Mouse (Mus musculus) liver, adult 2 months (tissue): Measurements from ENCODE around the gene Gng2. TPM values are rescaled to one million over a fixed set of nuclear protein-coding genes. Genes with fewer than 3 reads are reported as not detected.

Experiments
- DNase-seq: peaks from one replicate; pipeline ENCODE4 v3.0.0-alpha.2; 2011; ENCODE audit warnings: low read depth, low spot score; ENCODE audit errors: extremely low read depth
- H3K27ac ChIP-seq: fragments of 200-500 bp; replicated peaks from 2 replicates; pipeline ENCODE4 v1.5.1; 2012; ENCODE audit warnings: low read depth, mild to moderate bottlenecking, control low read depth, inconsistent platforms, low read length; ENCODE audit not compliant: insufficient read depth
- H3K27me3 ChIP-seq: fragments of 200-500 bp; 2 replicates; pipeline ENCODE4 v1.6.1; 2012; ENCODE audit warnings: mild to moderate bottlenecking, moderate library complexity, low read length, inconsistent platforms; ENCODE audit not compliant: control insufficient read depth, insufficient read depth
- H3K36me3 ChIP-seq: fragments of 200-500 bp; 2 replicates; pipeline ENCODE4 v1.6.1; 2012; ENCODE audit warnings: low read length, inconsistent platforms; ENCODE audit not compliant: control insufficient read depth, insufficient read depth
- H3K4me1 ChIP-seq: fragments of 200-500 bp; 2 replicates; pipeline ENCODE4 v1.6.1; 2011; ENCODE audit warnings: low read length; ENCODE audit not compliant: control insufficient read depth, insufficient read depth
- H3K4me3 ChIP-seq: fragments of 200-500 bp; 2 replicates; pipeline ENCODE4 v1.5.1; 2011; ENCODE audit warnings: low read depth, mild to moderate bottlenecking, control low read depth, low read length, moderate library complexity; ENCODE audit not compliant: insufficient read depth
- H3K79me2 ChIP-seq: fragments of 200-500 bp; 2 replicates; pipeline ENCODE4 v1.6.1; 2012; ENCODE audit warnings: inconsistent platforms, mild to moderate bottlenecking, low read length, moderate library complexity; ENCODE audit not compliant: control insufficient read depth, insufficient read depth
- H3K9ac ChIP-seq: fragments of 200-500 bp; 2 replicates; pipeline ENCODE4 v1.6.1; 2012; ENCODE audit warnings: low read depth, mild to moderate bottlenecking, control low read depth, inconsistent platforms, low read length
- CTCF ChIP-seq: fragments of 200-500 bp; IDR thresholded peaks from 2 replicates; pipeline ENCODE4 v1.5.1; 2011; ENCODE audit warnings: low read depth, low read length, control low read depth
- POLR2A ChIP-seq: fragments of 200-500 bp; IDR thresholded peaks from 2 replicates; pipeline ENCODE4 v1.6.1; 2011; ENCODE audit warnings: low read length, control low read depth; ENCODE audit not compliant: insufficient read depth; ENCODE audit errors: extremely low read depth
- WGBS: fragments of 180-500 bp; shearing (Covaris S2); methylation state at CpG from one replicate; pipeline ENCODE4 v1.1.7; 2018; 5-methylcytosine and 5-hydroxymethylcytosine counted together
- polyA plus RNA-seq: library from polyadenylated mRNA; depleted of rRNA; stranded (reverse); fragments of >200 nt; gene quantifications from 2 replicates; pipeline ENCODE4 v1.2.3, GENCODE M21; 2012
- total RNA-seq: library from RNA; depleted of rRNA; stranded (reverse); fragments of >200 nt; gene quantifications from 2 replicates; pipeline ENCODE4 v1.2.3, GENCODE M21; 2014

Gene Gng2
- total and polyA plus RNA-seq, 2 experiments: 0.95 to 1.1 TPM

DNA sequence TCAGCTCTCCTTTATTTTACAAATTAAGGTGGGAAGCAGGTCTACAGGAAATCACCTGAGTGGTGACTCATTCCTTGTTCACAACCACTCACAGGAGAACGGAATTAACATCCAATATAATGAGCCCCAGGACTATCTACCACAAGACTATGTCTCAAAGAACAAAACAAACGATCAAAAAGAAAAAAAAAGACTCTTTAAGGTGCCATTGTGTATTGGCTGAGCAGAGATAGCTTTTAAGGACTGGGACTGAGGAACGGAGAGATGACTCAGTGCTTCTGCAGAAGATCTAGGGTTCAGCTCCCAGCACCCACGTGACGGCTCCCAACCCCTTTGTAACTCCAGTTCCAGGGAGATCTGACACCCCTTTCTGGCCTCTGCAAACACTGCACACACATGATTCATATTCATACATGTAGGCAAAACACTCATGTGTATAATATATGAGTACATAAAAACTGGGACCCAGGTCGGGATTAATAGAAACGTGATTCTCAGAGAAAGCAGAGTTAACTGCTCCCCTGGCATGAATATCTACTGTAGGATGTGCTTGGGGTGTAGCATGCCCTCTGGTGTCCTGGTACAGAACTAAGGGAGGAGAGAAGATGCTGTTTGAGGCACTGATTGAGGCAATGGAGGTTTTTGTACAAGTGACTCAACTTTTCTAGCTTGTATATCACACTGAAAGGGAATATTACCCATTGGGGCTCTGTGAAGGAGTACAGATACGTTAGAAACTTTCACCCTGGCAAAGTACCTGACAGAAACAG, 115.9 kb downstream of the Gng2 start:
- H3K4me1 ChIP-seq: no peaks in the 10 kb centered on the region
- no peak for DNase-seq
- TF ChIP-seq CTCF: no peak
- TF ChIP-seq POLR2A: no peak

DNA sequence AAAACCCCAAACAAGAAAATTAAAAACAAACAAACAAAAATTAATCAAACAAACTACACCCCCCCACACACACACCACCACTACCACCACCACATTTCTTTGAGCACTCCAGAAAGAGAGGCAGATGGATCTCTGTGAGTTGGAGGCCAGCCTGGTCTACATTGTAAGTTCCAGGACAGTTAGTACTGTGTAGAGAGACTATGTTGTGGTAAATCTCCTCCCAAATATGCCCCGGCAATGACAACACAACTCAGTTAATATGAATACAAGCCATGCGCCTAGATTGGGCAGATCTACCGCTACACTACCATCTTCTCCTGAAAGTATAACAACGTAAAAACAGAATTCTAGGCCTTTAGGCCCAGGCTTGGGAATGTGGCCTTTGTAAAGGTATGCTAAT, 117.1 kb downstream of the Gng2 start:
- H3K4me3 ChIP-seq: no peak overlapping the region
- H3K36me3 ChIP-seq: no peaks in the 10 kb centered on the region
- H3K27me3 ChIP-seq: no peaks in the 10 kb centered on the region
- TF ChIP-seq CTCF (no peak), POLR2A (no peak)
- no peak overlapping the region for H3K9ac ChIP-seq
- H3K27ac ChIP-seq: no peak overlapping the region
- H3K4me1 ChIP-seq: no peaks in the 10 kb centered on the region
- 100% methylated on average over 4 of the region's 4 CpGs for WGBS
- H3K79me2 ChIP-seq: no peaks in the 10 kb centered on the region
- no peak for DNase-seq

More for the DNA sequence above, 115.9 kb downstream of the Gng2 start:
- 88% methylated on average over 8 of the region's 8 CpGs for WGBS
- Histone ChIP-seq H3K27me3 (no peaks in the 10 kb centered on the region), H3K4me3 (no peak overlapping the region), H3K79me2 (no peaks in the 10 kb centered on the region), H3K36me3 (no peaks in the 10 kb centered on the region), H3K27ac (no peak overlapping the region), H3K9ac (no peak overlapping the region)

DNA sequence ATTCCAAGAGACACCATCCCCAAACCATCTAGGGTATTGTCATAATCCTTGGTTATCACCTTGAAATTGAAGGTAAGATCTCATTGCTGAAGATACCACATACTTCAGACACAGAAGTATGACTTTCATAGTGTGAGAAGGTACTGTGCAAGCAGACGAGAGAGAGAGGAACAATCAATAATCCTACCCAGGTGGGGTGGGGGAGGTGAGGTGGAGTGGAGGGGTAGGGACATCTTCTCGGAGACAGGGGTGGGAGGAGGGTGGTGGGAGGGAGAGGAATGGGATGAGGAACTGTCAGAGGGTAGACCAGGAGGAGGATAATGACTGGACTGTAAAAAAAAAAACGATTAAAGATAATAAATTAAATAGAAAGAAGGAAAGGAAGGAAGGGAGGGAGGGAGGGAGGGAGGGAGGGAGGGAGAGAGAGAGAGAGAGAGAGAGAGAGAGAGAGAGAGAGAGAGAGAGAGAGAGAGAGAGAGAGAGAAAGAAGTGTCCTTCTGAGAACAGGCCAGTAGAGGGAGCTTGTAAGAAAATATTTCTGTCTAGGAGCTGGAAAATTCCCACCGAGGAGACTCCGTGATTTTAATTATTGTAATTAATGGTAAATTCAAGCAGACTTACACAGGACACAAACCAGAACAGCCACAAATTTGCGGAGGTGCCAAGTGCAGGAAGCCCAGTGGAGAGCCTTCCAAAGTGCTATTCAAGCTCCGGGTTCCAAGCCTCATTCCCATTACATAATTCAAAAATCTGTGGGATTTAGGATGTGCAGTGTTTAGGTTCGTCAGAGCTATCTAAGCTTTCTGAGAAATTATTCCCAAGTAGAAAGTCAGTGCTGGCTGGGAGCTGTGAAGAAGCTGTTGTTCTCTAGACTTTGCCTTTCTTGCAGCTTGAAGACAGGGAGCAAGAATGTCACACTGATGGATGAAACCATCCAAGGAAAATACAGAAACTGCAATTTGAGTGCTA, 118.3 kb downstream of the Gng2 start:
- no peak for DNase-seq
- TF ChIP-seq POLR2A: no peak
- TF ChIP-seq CTCF: no peak

GRCm38 (mm10) chr14:19858279-19858678, 119.1 kb downstream of the Gng2 start:
- no peak overlapping the region for H3K27ac ChIP-seq
- H3K79me2 ChIP-seq: no peaks in the 10 kb centered on the region
- 87% methylated on average over 2 of the region's 2 CpGs for WGBS
- H3K4me3 ChIP-seq: no peak overlapping the region
- no peak for TF ChIP-seq CTCF
- TF ChIP-seq POLR2A: no peak
- H3K27me3 ChIP-seq: no peaks in the 10 kb centered on the region
- no peaks in the 10 kb centered on the region for H3K36me3 ChIP-seq
- no peak overlapping the region for H3K9ac ChIP-seq
- no peak for DNase-seq
- H3K4me1 ChIP-seq: no peaks in the 10 kb centered on the region

More for the DNA sequence above, 118.3 kb downstream of the Gng2 start:
- Histone ChIP-seq H3K4me1 (no peaks in the 10 kb centered on the region), H3K9ac (no peak overlapping the region), H3K36me3 (no peaks in the 10 kb centered on the region), H3K27me3 (no peaks in the 10 kb centered on the region), H3K4me3 (no peak overlapping the region), H3K79me2 (no peaks in the 10 kb centered on the region), H3K27ac (no peak overlapping the region)
- 48% methylated on average over 8 of the region's 8 CpGs for WGBS

DNA sequence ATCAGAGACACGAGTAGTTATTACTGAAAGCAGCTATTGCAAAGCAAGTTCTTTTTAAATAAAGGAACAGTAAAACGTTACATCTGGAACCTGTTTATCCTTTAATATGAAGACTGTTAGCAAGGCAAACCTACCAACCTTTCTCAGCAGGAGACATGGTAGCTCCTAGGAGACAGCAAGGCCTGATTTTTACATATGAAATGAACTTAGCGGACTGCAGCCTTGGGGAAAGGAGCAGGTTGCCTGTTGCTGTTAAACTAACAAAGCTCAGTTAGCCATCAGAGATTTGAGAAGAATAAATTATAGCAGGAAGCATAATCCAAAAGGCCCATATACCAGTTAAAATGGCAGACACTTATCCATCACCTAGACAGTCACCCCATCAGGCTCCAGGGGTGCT, 124.0 kb downstream of the Gng2 start:
- TF ChIP-seq POLR2A: no peak
- TF ChIP-seq CTCF: no peak
- no peaks in the 10 kb centered on the region for H3K79me2 ChIP-seq
- no peaks in the 10 kb centered on the region for H3K27me3 ChIP-seq
- H3K4me1 ChIP-seq: no peaks in the 10 kb centered on the region
- H3K27ac ChIP-seq: no peak overlapping the region
- DNase-seq: no peak
- H3K36me3 ChIP-seq: no peaks in the 10 kb centered on the region
- 77% methylated on average over 3 of the region's 3 CpGs for WGBS
- no peak overlapping the region for H3K9ac ChIP-seq
- no peak overlapping the region for H3K4me3 ChIP-seq
